Mouse (Mus musculus) intestine, embryonic 14.5 days (tissue): ENCODE results near the gene Pcolce2. TPM values are rescaled to one million over a fixed set of nuclear protein-coding genes. Genes with fewer than 3 reads are reported as not detected.

Source experiments
- ATAC-seq: fragments of 200-750 bp; cut with Nextera tagmentation; replicated peaks from 2 replicates; pipeline ENCODE4 v1.8.0; 2017; ENCODE audit warnings: low read depth, moderate number of reproducible peaks, moderate TSS enrichment, moderate library complexity; ENCODE audit not compliant: low FRiP score, low TSS enrichment
- DNase-seq: peaks from one replicate; pipeline ENCODE4 v3.0.0-alpha.2; 2018; ENCODE audit warnings: low spot score
- H3K27ac ChIP-seq: fragments of 300-500 bp; sonication (generic); 2 replicates; pipeline ENCODE4 v1.5.1; 2014; ENCODE audit warnings: low read depth, mild to moderate bottlenecking, control low read depth
- H3K27me3 ChIP-seq: fragments of 300-500 bp; sonication (generic); replicated peaks from 2 replicates; pipeline ENCODE4 v1.6.1; 2014; ENCODE audit warnings: low read length, control low read depth; ENCODE audit not compliant: control insufficient read depth, insufficient read depth
- H3K36me3 ChIP-seq: fragments of 300-500 bp; sonication (generic); 2 replicates; pipeline ENCODE4 v1.6.1; 2014; ENCODE audit warnings: low read length, control low read depth; ENCODE audit not compliant: control insufficient read depth, insufficient read depth
- H3K4me1 ChIP-seq: fragments of 300-500 bp; sonication (generic); replicated peaks from 2 replicates; pipeline ENCODE4 v1.6.1; 2014; ENCODE audit warnings: low read length, control low read depth, mixed read lengths; ENCODE audit not compliant: control insufficient read depth, insufficient read depth
- H3K4me2 ChIP-seq: fragments of 300-500 bp; sonication (generic); 2 replicates; pipeline ENCODE4 v1.6.1; 2014; ENCODE audit warnings: low read length
- H3K4me3 ChIP-seq: fragments of 300-500 bp; sonication (generic); 2 replicates; pipeline ENCODE4 v1.5.1; 2014; ENCODE audit warnings: low read depth, low read length, control low read depth, mixed read lengths
- H3K9ac ChIP-seq: fragments of 300-500 bp; sonication (generic); 2 replicates; pipeline ENCODE4 v1.6.1; 2014; ENCODE audit warnings: mild to moderate bottlenecking, low read length
- H3K9me3 ChIP-seq: fragments of 300-500 bp; sonication (generic); 2 replicates; pipeline ENCODE4 v1.6.1; 2016; ENCODE audit warnings: low read length, control low read depth; ENCODE audit not compliant: control insufficient read depth
- WGBS: fragments of 180-500 bp; shearing (Covaris S2); extraction: QIAGEN DNeasy Blood & Tissue Kit; methylation state at CpG from one replicate; pipeline ENCODE4 v1.1.7; 2014; 5-methylcytosine and 5-hydroxymethylcytosine counted together
- polyA plus RNA-seq: library from polyadenylated mRNA; unstranded; fragments of >200 nt; fragmentation: Nextera tagmentation; extraction: Ambion mirVana; gene quantifications from 2 replicates; pipeline ENCODE4 v1.2.1, GENCODE M21; 2014

Pcolce2 gene
- polyA plus RNA-seq, 1 experiment from 2014 or later = 0.69 TPM

GRCm38 (mm10) chr9:95705371-95705770 lies 68.0 kb downstream of the Pcolce2 start:
- no peaks in the 10 kb centered on the region for H3K9me3 ChIP-seq
- no peaks in the 10 kb centered on the region for H3K4me1 ChIP-seq
- ATAC-seq (no peak), DNase-seq (no peak)
- 84% methylated on average over 5 of the region's 5 CpGs for WGBS
- H3K4me2 ChIP-seq = no peak overlapping the region
- H3K4me3 ChIP-seq = no peak overlapping the region
- no peak overlapping the region for H3K9ac ChIP-seq
- H3K27ac ChIP-seq = no peak overlapping the region
- no peaks in the 10 kb centered on the region for H3K27me3 ChIP-seq
- H3K36me3 ChIP-seq = peaks cover 13% of the 10 kb centered on the region

GRCm38 (mm10) chr9:95708943-95709342 lies 71.5 kb downstream of the Pcolce2 start:
- no peak overlapping the region for H3K4me2 ChIP-seq
- DNase-seq (no peak), ATAC-seq (no peak)
- H3K36me3 ChIP-seq = peaks cover 13% of the 10 kb centered on the region
- no peak overlapping the region for H3K9ac ChIP-seq
- H3K4me3 ChIP-seq = no peak overlapping the region
- H3K27me3 ChIP-seq = no peaks in the 10 kb centered on the region
- H3K4me1 ChIP-seq = no peaks in the 10 kb centered on the region
- no peak overlapping the region for H3K27ac ChIP-seq
- H3K9me3 ChIP-seq = no peaks in the 10 kb centered on the region

DNA sequence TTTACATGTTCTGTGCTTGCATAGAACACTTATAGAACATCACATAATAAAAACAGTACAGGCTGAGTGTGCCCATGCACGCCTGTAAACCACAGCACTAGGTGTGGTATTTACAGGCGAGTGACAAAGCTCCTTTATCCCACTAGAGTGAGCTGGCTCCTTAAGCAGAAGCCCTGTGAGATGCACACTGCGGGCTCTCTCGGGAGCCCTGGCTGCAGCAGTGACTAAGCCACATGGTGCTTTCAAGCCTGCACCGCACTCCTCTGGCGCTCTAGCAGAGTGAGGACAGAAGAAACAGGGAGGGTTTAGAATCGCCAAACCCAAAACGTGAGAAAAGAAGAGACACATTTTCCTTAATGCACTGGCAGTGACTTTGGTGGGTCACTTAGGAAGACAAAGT lies 75.2 kb downstream of the Pcolce2 start:
- ATAC-seq = no peak
- H3K27me3 ChIP-seq = no peaks in the 10 kb centered on the region
- WGBS = 43% methylated on average over 8 of the region's 8 CpGs
- no peak overlapping the region for H3K4me2 ChIP-seq
- no peak overlapping the region for H3K9ac ChIP-seq
- H3K4me1 ChIP-seq = no peaks in the 10 kb centered on the region
- no peaks in the 10 kb centered on the region for H3K9me3 ChIP-seq
- no peak for DNase-seq
- no peak overlapping the region for H3K4me3 ChIP-seq
- peaks cover 8% of the 10 kb centered on the region for H3K36me3 ChIP-seq
- H3K27ac ChIP-seq = no peak overlapping the region

GRCm38 (mm10) chr9:95736238-95736637 lies 98.8 kb downstream of the Pcolce2 start:
- H3K9me3 ChIP-seq = no peaks in the 10 kb centered on the region
- 0 out of 2 replicates have a peak, but pooled peaks cover 4% of the 10 kb centered on the region for H3K36me3 ChIP-seq
- no peaks in the 10 kb centered on the region for H3K4me1 ChIP-seq
- no peak overlapping the region for H3K4me2 ChIP-seq
- H3K27me3 ChIP-seq = no peaks in the 10 kb centered on the region
- DNase-seq (no peak), ATAC-seq (no peak)
- H3K4me3 ChIP-seq = no peak overlapping the region
- H3K9ac ChIP-seq = no peak overlapping the region
- H3K27ac ChIP-seq = no peak overlapping the region

GRCm38 (mm10) chr9:95744845-95745613 lies 107.6 kb downstream of the Pcolce2 start:
- H3K4me2 ChIP-seq = no peak overlapping the region
- DNase-seq (no peak), ATAC-seq (no peak)
- no peak overlapping the region for H3K4me3 ChIP-seq
- no peak overlapping the region for H3K9ac ChIP-seq
- H3K36me3 ChIP-seq = no peaks in the 10 kb centered on the region
- WGBS = 53% methylated on average over 7 of the region's 7 CpGs
- H3K9me3 ChIP-seq = no peaks in the 10 kb centered on the region
- peaks cover 2% of the 10 kb centered on the region; the same call in 1 of the 2 replicates for H3K4me1 ChIP-seq
- H3K27me3 ChIP-seq = no peaks in the 10 kb centered on the region
- no peak overlapping the region for H3K27ac ChIP-seq

DNA sequence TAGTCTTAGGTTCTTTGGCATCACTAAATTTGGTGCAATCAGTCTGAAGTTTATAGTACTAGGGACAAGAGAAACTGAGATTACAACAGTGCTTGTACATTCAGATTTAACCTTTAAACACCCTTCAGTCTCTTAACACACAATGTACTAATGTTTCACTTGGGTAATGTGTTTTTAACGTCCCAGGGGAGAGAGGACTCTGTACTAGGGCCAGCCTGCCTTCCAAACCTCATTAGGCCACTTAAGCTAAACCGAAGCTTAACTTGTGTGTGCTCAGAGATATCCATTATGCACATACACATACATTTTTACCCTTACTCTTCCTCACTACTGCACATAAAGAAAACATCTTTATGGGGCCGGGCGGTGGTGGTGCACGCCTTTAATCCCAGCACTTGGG lies 109.9 kb downstream of the Pcolce2 start:
- H3K4me1 ChIP-seq = peaks cover 2% of the 10 kb centered on the region; the same call in 1 of the 2 replicates
- ATAC-seq = no peak
- no peak overlapping the region for H3K27ac ChIP-seq
- H3K4me2 ChIP-seq = no peak overlapping the region
- WGBS = 82% methylated on average over 5 of the region's 5 CpGs
- no peak for DNase-seq
- H3K36me3 ChIP-seq = no peaks in the 10 kb centered on the region
- no peak overlapping the region for H3K9ac ChIP-seq
- 0 out of 2 replicates have a peak, but pooled peaks cover 4% of the 10 kb centered on the region for H3K27me3 ChIP-seq
- H3K4me3 ChIP-seq = no peak overlapping the region
- H3K9me3 ChIP-seq = no peaks in the 10 kb centered on the region

Other genes starting within 250 kb of the Pcolce2 start
- 5.1 and 7.1 TPM in 2 replicates for gene Chst2, start 230.9 kb upstream of the Pcolce2 start, polyA plus RNA-seq
- gene U2surp, start 125.6 kb upstream of the Pcolce2 start, polyA plus RNA-seq = 129 and 135 TPM in 2 replicates
- gene Paqr9, start 77.9 kb upstream of the Pcolce2 start, polyA plus RNA-seq = 0.05 and 0.11 TPM in 2 replicates
- gene Trpc1, start 112.8 kb downstream of the Pcolce2 start, polyA plus RNA-seq = 5.7 and 6.5 TPM in 2 replicates
- 25.7 and 26.1 TPM in 2 replicates for gene Pls1, start 207.7 kb downstream of the Pcolce2 start, polyA plus RNA-seq
- gene Atr, start 220.0 kb downstream of the Pcolce2 start, polyA plus RNA-seq = 20.5 and 23.2 TPM in 2 replicates